Mouse (Mus musculus): ENCODE measurements around the gene Fbxo42. TPM values are rescaled to one million over a fixed set of nuclear protein-coding genes. Genes with fewer than 3 reads are reported as not detected.

Fbxo42 gene
- polyA plus RNA-seq, 1 experiment from 2014 or later, result 21.6 TPM

- no peak overlapping the region for H3K4me3 ChIP-seq
- H3K27me3 ChIP-seq (replicated peaks), result no peaks in the 10 kb centered on the region
- peak overlapping the region; percentile 46 for H3K4me2 ChIP-seq
- H3K9me3 ChIP-seq (replicated peaks), result no peaks in the 10 kb centered on the region
- peaks cover 10% of the 10 kb centered on the region for H3K36me3 ChIP-seq
- WGBS (ENCODE audit: insufficient replicate concordance), result 26% methylated on average over 11 of the region's 11 CpGs
- H3K9ac ChIP-seq, result peak overlapping the region; percentile 48; the same call in 1 of the 2 replicates
- ATAC-seq, result no peak
- peak overlapping the region; percentile 82 for H3K27ac ChIP-seq
- peaks cover 98% of the 10 kb centered on the region for H3K4me1 ChIP-seq
These were observed 11.4 kb downstream of the Fbxo42 start for GRCm38 (mm10) chr4:141159093-141159492.

GRCm38 (mm10) chr4:141159666-141160065 lies 12.0 kb downstream of the Fbxo42 start:
- peak overlapping the region; percentile 46 for H3K4me2 ChIP-seq
- no peak overlapping the region for H3K4me3 ChIP-seq
- no peak for ATAC-seq
- H3K4me1 ChIP-seq, result peaks cover 92% of the 10 kb centered on the region
- WGBS (ENCODE audit: insufficient replicate concordance), result 39% methylated on average over 5 of the region's 5 CpGs
- no peaks in the 10 kb centered on the region for H3K27me3 ChIP-seq (replicated peaks)
- H3K9ac ChIP-seq, result peak overlapping the region; percentile 48; the same call in 1 of the 2 replicates
- H3K36me3 ChIP-seq, result peaks cover 14% of the 10 kb centered on the region
- H3K9me3 ChIP-seq (replicated peaks), result no peaks in the 10 kb centered on the region
- H3K27ac ChIP-seq, result peak overlapping the region; percentile 82

GRCm38 (mm10) chr4:141160193-141160592 lies 12.5 kb downstream of the Fbxo42 start:
- Histone ChIP-seq H3K4me3 (no peak overlapping the region), H3K9me3 (replicated peaks) (no peaks in the 10 kb centered on the region), H3K4me1 (peaks cover 87% of the 10 kb centered on the region), H3K9ac (0 out of 2 replicates have a peak overlapping the region, but pooled peaks have one; percentile 56), H3K27ac (peak overlapping the region; percentile 93), H3K36me3 (peaks cover 14% of the 10 kb centered on the region), H3K4me2 (no peak overlapping the region), H3K27me3 (replicated peaks) (no peaks in the 10 kb centered on the region)
- WGBS (ENCODE audit: insufficient replicate concordance), result 78% methylated on average over 4 of the region's 4 CpGs
- no peak for ATAC-seq

- H3K4me3 ChIP-seq, result peak overlapping the region; percentile 26
- peak; percentile 91 for ATAC-seq
- H3K9ac ChIP-seq, result peak overlapping the region; percentile 56
- H3K27ac ChIP-seq, result peak overlapping the region; percentile 93
- 28% methylated on average over 6 of the region's 6 CpGs for WGBS (ENCODE audit: insufficient replicate concordance)
- no peaks in the 10 kb centered on the region for H3K27me3 ChIP-seq (replicated peaks)
- peaks cover 15% of the 10 kb centered on the region for H3K36me3 ChIP-seq
- H3K9me3 ChIP-seq (replicated peaks), result no peaks in the 10 kb centered on the region
- H3K4me1 ChIP-seq, result peaks cover 76% of the 10 kb centered on the region
- H3K4me2 ChIP-seq, result peak overlapping the region; percentile 61
These were observed 14.0 kb downstream of the Fbxo42 start for GRCm38 (mm10) chr4:141161699-141162208.

GRCm38 (mm10) chr4:141163729-141164128 lies 16.0 kb downstream of the Fbxo42 start:
- Histone ChIP-seq H3K9ac (no peak overlapping the region), H3K9me3 (replicated peaks) (no peaks in the 10 kb centered on the region), H3K36me3 (peaks cover 28% of the 10 kb centered on the region), H3K4me1 (peaks cover 57% of the 10 kb centered on the region), H3K27me3 (replicated peaks) (no peaks in the 10 kb centered on the region), H3K4me2 (no peak overlapping the region), H3K27ac (peak overlapping the region; percentile 93; the same call in 1 of the 2 replicates), H3K4me3 (no peak overlapping the region)
- ATAC-seq, result no peak
- 82% methylated on average over 5 of the region's 5 CpGs for WGBS (ENCODE audit: insufficient replicate concordance)

- Histone ChIP-seq H3K27me3 (replicated peaks) (no peaks in the 10 kb centered on the region), H3K9me3 (replicated peaks) (no peaks in the 10 kb centered on the region), H3K27ac (no peak overlapping the region), H3K4me2 (no peak overlapping the region), H3K36me3 (peaks cover 48% of the 10 kb centered on the region), H3K4me1 (peaks cover 36% of the 10 kb centered on the region), H3K4me3 (no peak overlapping the region), H3K9ac (no peak overlapping the region)
- ATAC-seq, result no peak
- WGBS (ENCODE audit: insufficient replicate concordance), result 82% methylated on average over 8 of the region's 8 CpGs
These were observed 18.1 kb downstream of the Fbxo42 start for GRCm38 (mm10) chr4:141165744-141166292.

- H3K9ac ChIP-seq, result no peak overlapping the region
- peaks cover 62% of the 10 kb centered on the region for H3K36me3 ChIP-seq
- H3K9me3 ChIP-seq (replicated peaks), result no peaks in the 10 kb centered on the region
- H3K4me2 ChIP-seq, result no peak overlapping the region
- H3K27me3 ChIP-seq (replicated peaks), result no peaks in the 10 kb centered on the region
- no peak overlapping the region for H3K4me3 ChIP-seq
- no peak overlapping the region for H3K27ac ChIP-seq
- peaks cover 22% of the 10 kb centered on the region for H3K4me1 ChIP-seq
- ATAC-seq, result no peak
- 89% methylated on average over 3 of the region's 3 CpGs for WGBS (ENCODE audit: insufficient replicate concordance)
These were observed 19.4 kb downstream of the Fbxo42 start for GRCm38 (mm10) chr4:141167156-141167555.

GRCm38 (mm10) chr4:141172121-141172520 lies 24.4 kb downstream of the Fbxo42 start:
- 88% methylated on average over 8 of the region's 8 CpGs for WGBS (ENCODE audit: insufficient replicate concordance)
- no peaks in the 10 kb centered on the region; the same call in 1 of the 2 replicates for H3K4me1 ChIP-seq
- peaks cover 95% of the 10 kb centered on the region for H3K36me3 ChIP-seq

GRCm38 (mm10) chr4:141175783-141176182 lies 28.1 kb downstream of the Fbxo42 start:
- no peak overlapping the region for H3K27ac ChIP-seq
- H3K9ac ChIP-seq, result no peak overlapping the region
- peaks cover 93% of the 10 kb centered on the region for H3K36me3 ChIP-seq
- H3K9me3 ChIP-seq (replicated peaks), result no peaks in the 10 kb centered on the region
- H3K4me2 ChIP-seq, result no peak overlapping the region
- no peaks in the 10 kb centered on the region; the same call in 1 of the 2 replicates for H3K4me1 ChIP-seq
- no peak overlapping the region for H3K4me3 ChIP-seq
- no peak for ATAC-seq
- 76% methylated on average over 5 of the region's 5 CpGs for WGBS (ENCODE audit: insufficient replicate concordance)
- no peaks in the 10 kb centered on the region for H3K27me3 ChIP-seq (replicated peaks)

More at GRCm38 (mm10) chr4:141172121-141172520, 24.4 kb downstream of the Fbxo42 start:
- Histone ChIP-seq H3K4me2 (no peak overlapping the region), H3K9me3 (replicated peaks) (no peaks in the 10 kb centered on the region), H3K27ac (no peak overlapping the region), H3K27me3 (replicated peaks) (no peaks in the 10 kb centered on the region), H3K9ac (no peak overlapping the region), H3K4me3 (no peak overlapping the region)
- ATAC-seq, result no peak

GRCm38 (mm10) chr4:141176328-141176838 lies 28.7 kb downstream of the Fbxo42 start:
- H3K36me3 ChIP-seq, result peaks cover 93% of the 10 kb centered on the region
- 81% methylated on average over 10 of the region's 10 CpGs for WGBS (ENCODE audit: insufficient replicate concordance)
- ATAC-seq, result no peak

GRCm38 (mm10) chr4:141178500-141178899 lies 30.8 kb downstream of the Fbxo42 start:
- WGBS (ENCODE audit: insufficient replicate concordance), result 87% methylated on average over 4 of the region's 4 CpGs
- no peak for ATAC-seq

More at GRCm38 (mm10) chr4:141176328-141176838, 28.7 kb downstream of the Fbxo42 start:
- Histone ChIP-seq H3K4me1 (no peaks in the 10 kb centered on the region; the same call in 1 of the 2 replicates), H3K4me3 (no peak overlapping the region), H3K27me3 (replicated peaks) (no peaks in the 10 kb centered on the region), H3K27ac (no peak overlapping the region), H3K9ac (no peak overlapping the region), H3K4me2 (no peak overlapping the region), H3K9me3 (replicated peaks) (no peaks in the 10 kb centered on the region)

GRCm38 (mm10) chr4:141180831-141181230 lies 33.1 kb downstream of the Fbxo42 start:
- Histone ChIP-seq H3K9ac (no peak overlapping the region), H3K4me1 (peaks cover 7% of the 10 kb centered on the region), H3K4me3 (no peak overlapping the region), H3K27me3 (replicated peaks) (no peaks in the 10 kb centered on the region), H3K9me3 (replicated peaks) (no peaks in the 10 kb centered on the region), H3K4me2 (no peak overlapping the region), H3K36me3 (peaks cover 81% of the 10 kb centered on the region), H3K27ac (no peak overlapping the region)
- no peak for ATAC-seq
- 85% methylated on average over 8 of the region's 8 CpGs for WGBS (ENCODE audit: insufficient replicate concordance)

More at GRCm38 (mm10) chr4:141178500-141178899, 30.8 kb downstream of the Fbxo42 start:
- no peak overlapping the region for H3K27ac ChIP-seq
- H3K4me2 ChIP-seq, result no peak overlapping the region
- peaks cover 91% of the 10 kb centered on the region for H3K36me3 ChIP-seq
- H3K9me3 ChIP-seq (replicated peaks), result no peaks in the 10 kb centered on the region
- H3K9ac ChIP-seq, result no peak overlapping the region
- H3K27me3 ChIP-seq (replicated peaks), result no peaks in the 10 kb centered on the region
- H3K4me3 ChIP-seq, result no peak overlapping the region
- no peaks in the 10 kb centered on the region; the same call in 1 of the 2 replicates for H3K4me1 ChIP-seq

Measured in liver, embryonic 12.5 days (tissue).